1 mouse cellular context compared by ENCODE assay signal in genomic region chr2:84761309-84761708, GRCm38 (mm10).
TF ChIP-seq lines count a peak whose summit lies in the region.

No protein-coding gene starts in this region.

TF ChIP-seq in MEL, 35 proteins besides CTCF, POLR2A, EP300 and RAD21:
- TF ChIP-seq CHD2 (IDR thresholded peaks at IDR 0.05; ENCODE audit: low read length) (no peak), HCFC1 (IDR thresholded peaks at IDR 0.05; ENCODE audit: low read depth, low read length) (no peak), USF1 (IDR thresholded peaks at IDR 0.05; ENCODE audit: low read depth, low read length) (peak; percentile 57; the same call in 1 of the 2 replicates)
